Mouse (Mus musculus) midbrain, embryonic 14.5 days (tissue): ENCODE measurements around the gene Hs3st5. TPM values are rescaled to one million over a fixed set of nuclear protein-coding genes. Genes with fewer than 3 reads are reported as not detected.
"Not testable (repeated sequence)": the region's sequence is repeated elsewhere in the genome, so short reads cannot be mapped to it uniquely, and the experiment has no call there.

ENCODE experiments used
- ATAC-seq: fragments of 200-750 bp; cut with Nextera tagmentation; 2 replicates; pipeline ENCODE4 v1.8.0; 2017; ENCODE audit warnings: moderate number of reproducible peaks, moderate library complexity; ENCODE audit not compliant: low FRiP score, low TSS enrichment
- DNase-seq: peaks from one replicate; pipeline ENCODE4 v3.0.0-alpha.2; 2015
- H3K27ac ChIP-seq: fragments of 300-500 bp; sonication (generic); replicated peaks from 2 replicates; pipeline ENCODE4 v1.5.1; 2014; ENCODE audit warnings: mild to moderate bottlenecking, low read depth, low read length, moderate library complexity
- H3K27me3 ChIP-seq: fragments of 300-500 bp; sonication (generic); 2 replicates; pipeline ENCODE4 v1.6.1; 2014; ENCODE audit warnings: low read length, control low read depth, mixed read lengths; ENCODE audit not compliant: control insufficient read depth, insufficient read depth
- H3K36me3 ChIP-seq: fragments of 300-500 bp; sonication (generic); 2 replicates; pipeline ENCODE4 v1.6.1; 2014; ENCODE audit warnings: low read length, control low read depth; ENCODE audit not compliant: control insufficient read depth, insufficient read depth
- H3K4me1 ChIP-seq: fragments of 300-500 bp; sonication (generic); 2 replicates; pipeline ENCODE4 v1.6.1; 2014; ENCODE audit warnings: mild to moderate bottlenecking, antibody characterized with exemption, low read length, control low read depth; ENCODE audit not compliant: control insufficient read depth, insufficient read depth
- H3K4me2 ChIP-seq: fragments of 300-500 bp; sonication (generic); 2 replicates; pipeline ENCODE4 v1.6.1; 2014; ENCODE audit warnings: mild to moderate bottlenecking, low read length, moderate library complexity
- H3K4me3 ChIP-seq: fragments of 300-500 bp; sonication (generic); replicated peaks from 2 replicates; pipeline ENCODE4 v1.5.1; 2014; ENCODE audit warnings: low read depth, low read length
- H3K9ac ChIP-seq: fragments of 300-500 bp; sonication (generic); replicated peaks from 2 replicates; pipeline ENCODE4 v1.6.1; 2014; ENCODE audit warnings: mild to moderate bottlenecking, low read length, moderate library complexity
- H3K9me3 ChIP-seq: fragments of 300-500 bp; sonication (generic); 2 replicates; pipeline ENCODE4 v1.6.1; 2016; ENCODE audit warnings: low read length, control low read depth, mixed read lengths; ENCODE audit not compliant: control insufficient read depth
- whole genome bisulfite sequencing: fragments of 180-500 bp; shearing (Covaris S2); extraction: QIAGEN DNeasy Blood & Tissue Kit; methylation state at CpG from one replicate; pipeline ENCODE4 v1.1.7; 2014; 5-methylcytosine and 5-hydroxymethylcytosine counted together
- polyA plus RNA-seq: library from polyadenylated mRNA; unstranded; fragments of >200 nt; fragmentation: Nextera tagmentation; extraction: Ambion mirVana; gene quantifications from 2 replicates; pipeline ENCODE4 v1.2.1, GENCODE M21; 2014

Gene Hs3st5
- polyA plus RNA-seq, 1 experiment from 2014 or later, result 23.0 TPM

DNA sequence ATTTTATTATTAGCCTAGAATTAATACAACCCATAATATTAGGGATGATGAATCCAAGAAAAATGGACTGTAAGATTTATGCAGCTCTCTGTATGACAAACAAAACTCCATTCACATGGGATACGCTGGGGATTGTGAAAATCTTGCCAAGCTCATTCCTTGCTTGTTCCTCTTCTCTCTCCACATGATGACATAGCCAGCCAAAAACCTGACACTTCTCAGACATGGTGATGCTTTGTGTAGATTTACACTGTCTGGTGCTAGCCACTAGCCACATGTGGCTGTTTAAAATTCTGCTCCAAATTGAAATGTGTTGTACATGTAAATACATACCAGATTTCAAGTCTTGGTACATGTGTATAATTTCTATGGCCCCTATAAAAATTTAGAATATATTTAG, 6.9 kb upstream of the Hs3st5 start:
- no peak overlapping the region for H3K4me3 ChIP-seq
- 79% methylated on average over 1 of the region's 1 CpGs for WGBS
- no peaks in the 10 kb centered on the region for H3K4me1 ChIP-seq
- H3K9me3 ChIP-seq, result no peaks in the 10 kb centered on the region
- H3K9ac ChIP-seq, result no peak overlapping the region
- DNase-seq (no peak), ATAC-seq (no peak)
- H3K4me2 ChIP-seq, result no peak overlapping the region
- no peaks in the 10 kb centered on the region for H3K36me3 ChIP-seq
- H3K27me3 ChIP-seq, result peaks cover 5% of the 10 kb centered on the region; the same call in 1 of the 2 replicates
- H3K27ac ChIP-seq, result no peak overlapping the region

DNA sequence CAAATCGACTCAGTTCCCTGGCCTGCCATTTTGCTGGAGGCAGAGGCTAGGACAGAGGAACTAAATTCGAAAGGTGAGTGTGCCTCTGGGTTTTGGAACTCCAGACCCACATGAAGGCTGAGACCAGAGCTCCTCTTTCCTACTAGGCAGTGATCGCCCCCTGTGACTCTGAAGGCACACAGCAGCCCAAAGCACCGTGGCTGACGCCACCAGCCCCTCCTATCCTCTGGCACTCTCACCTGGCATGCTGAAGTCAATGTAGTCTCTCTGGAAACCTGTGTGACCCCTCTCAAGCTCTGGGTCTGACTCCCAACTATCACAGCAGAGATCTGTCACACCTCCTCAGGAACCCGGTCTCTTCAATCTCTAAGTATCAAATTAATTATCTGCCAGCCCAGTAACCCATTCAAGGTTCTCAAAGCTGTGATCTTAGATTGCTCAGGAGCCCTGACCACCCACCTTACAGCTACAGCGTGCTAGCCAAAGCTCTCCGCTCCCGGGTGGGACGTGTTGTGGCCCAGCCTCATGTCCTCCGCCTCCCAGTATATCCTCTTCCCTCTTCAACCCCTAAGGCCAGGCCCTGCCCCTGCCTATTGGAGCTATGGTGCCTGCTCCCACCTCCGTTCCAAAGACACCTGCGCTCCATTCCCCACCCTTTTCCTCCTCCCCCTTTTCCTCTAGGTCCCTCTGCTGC, 434 bp upstream of the Hs3st5 start:
- Histone ChIP-seq H3K27ac (peak overlapping the region; percentile 82), H3K4me3 (peak overlapping the region; percentile 78), H3K4me1 (no peaks in the 10 kb centered on the region), H3K9ac (peak overlapping the region; percentile 77), H3K4me2 (peak overlapping the region; percentile 91), H3K27me3 (no peaks in the 10 kb centered on the region), H3K36me3 (no peaks in the 10 kb centered on the region), H3K9me3 (no peaks in the 10 kb centered on the region)
- DNase-seq, result peak; percentile 73
- peak; percentile 72 for ATAC-seq
- 12% methylated on average over 13 of the region's 13 CpGs for WGBS

DNA sequence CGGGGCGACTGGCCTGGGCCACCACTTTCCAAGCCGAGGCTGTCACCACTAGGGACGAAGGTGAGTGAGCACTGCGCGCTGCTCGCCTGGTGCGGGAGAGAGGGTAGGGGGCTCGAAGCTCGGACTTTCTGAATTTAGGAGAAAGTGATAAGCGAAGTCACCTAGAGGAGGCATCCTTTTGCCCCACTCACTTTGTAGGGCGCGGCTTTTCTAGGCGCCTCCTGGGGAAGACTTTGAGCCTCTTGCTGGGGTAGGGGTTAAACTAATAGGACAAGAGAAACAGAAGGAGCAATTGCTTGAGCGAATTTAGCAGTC, 899 bp downstream of the Hs3st5 start:
- peak overlapping the region; percentile 91 for H3K4me2 ChIP-seq
- no peaks in the 10 kb centered on the region for H3K4me1 ChIP-seq
- DNase-seq, result no peak
- peak; percentile 34 for ATAC-seq
- H3K9me3 ChIP-seq, result no peaks in the 10 kb centered on the region
- no peaks in the 10 kb centered on the region for H3K36me3 ChIP-seq
- peak overlapping the region; percentile 78 for H3K4me3 ChIP-seq
- WGBS, result under 1% methylated on average over 15 of the region's 15 CpGs
- no peaks in the 10 kb centered on the region for H3K27me3 ChIP-seq
- H3K9ac ChIP-seq, result peak overlapping the region; percentile 77
- H3K27ac ChIP-seq, result peak overlapping the region; percentile 82

DNA sequence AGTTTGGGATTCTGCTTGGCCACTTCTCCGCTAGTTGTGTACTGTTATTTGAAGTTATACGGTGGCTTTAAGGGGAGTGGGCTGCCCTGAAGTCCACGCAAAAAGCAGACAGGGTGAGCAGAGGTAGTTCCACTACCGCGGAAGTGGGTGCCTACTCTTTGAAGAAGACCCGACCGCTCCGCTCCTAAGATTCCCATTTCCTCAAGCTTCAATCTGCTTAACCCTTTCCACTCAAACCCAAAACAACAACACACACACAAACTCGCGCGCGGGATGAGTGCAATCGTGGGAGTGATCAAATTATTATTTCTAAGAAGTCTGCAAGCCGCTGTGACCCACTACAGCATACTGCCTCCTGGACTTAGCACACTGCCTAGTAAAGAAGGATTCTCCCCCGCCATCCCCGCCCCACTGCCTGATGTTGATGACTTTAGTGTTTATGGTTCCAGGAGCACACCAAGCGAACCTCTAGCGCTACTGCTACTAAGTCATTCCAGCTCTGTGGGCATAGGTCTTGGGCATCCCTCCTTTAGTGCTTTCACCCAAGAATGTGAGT, 1.5 kb downstream of the Hs3st5 start:
- Histone ChIP-seq H3K9ac (peak overlapping the region; percentile 77), H3K27ac (peak overlapping the region; percentile 82; the same call in 1 of the 2 replicates), H3K36me3 (no peaks in the 10 kb centered on the region), H3K27me3 (no peaks in the 10 kb centered on the region), H3K9me3 (no peaks in the 10 kb centered on the region), H3K4me2 (peak overlapping the region; percentile 91), H3K4me3 (peak overlapping the region; percentile 78), H3K4me1 (no peaks in the 10 kb centered on the region)
- ATAC-seq (no peak), DNase-seq (peak; percentile 39)
- 1% methylated on average over 18 of the region's 18 CpGs for WGBS

DNA sequence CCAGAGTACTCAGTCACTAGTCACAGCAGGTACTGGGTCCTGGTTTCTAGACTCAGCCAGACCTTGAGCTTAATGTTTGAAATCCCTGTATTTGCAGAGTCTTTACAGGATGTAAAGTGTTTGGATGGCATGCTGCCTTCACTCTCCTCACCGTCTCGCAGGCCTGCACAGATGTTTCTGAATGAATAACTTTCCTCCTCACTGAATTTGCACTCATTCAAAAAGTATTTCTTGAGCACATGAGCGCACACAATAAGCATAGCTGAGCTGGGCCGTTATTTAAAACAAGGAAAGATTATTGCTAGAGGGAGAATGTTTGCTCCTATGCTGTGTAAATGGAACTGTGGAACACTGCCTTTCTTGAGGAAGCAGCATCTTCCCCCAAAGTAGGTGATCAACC, 2.9 kb downstream of the Hs3st5 start:
- Histone ChIP-seq H3K9ac (no peak overlapping the region), H3K4me1 (no peaks in the 10 kb centered on the region), H3K36me3 (no peaks in the 10 kb centered on the region), H3K4me3 (peak overlapping the region; percentile 78), H3K4me2 (peak overlapping the region; percentile 91), H3K27ac (no peak overlapping the region), H3K9me3 (no peaks in the 10 kb centered on the region), H3K27me3 (no peaks in the 10 kb centered on the region)
- WGBS, result 41% methylated on average over 4 of the region's 4 CpGs
- ATAC-seq (no peak), DNase-seq (no peak)

DNA sequence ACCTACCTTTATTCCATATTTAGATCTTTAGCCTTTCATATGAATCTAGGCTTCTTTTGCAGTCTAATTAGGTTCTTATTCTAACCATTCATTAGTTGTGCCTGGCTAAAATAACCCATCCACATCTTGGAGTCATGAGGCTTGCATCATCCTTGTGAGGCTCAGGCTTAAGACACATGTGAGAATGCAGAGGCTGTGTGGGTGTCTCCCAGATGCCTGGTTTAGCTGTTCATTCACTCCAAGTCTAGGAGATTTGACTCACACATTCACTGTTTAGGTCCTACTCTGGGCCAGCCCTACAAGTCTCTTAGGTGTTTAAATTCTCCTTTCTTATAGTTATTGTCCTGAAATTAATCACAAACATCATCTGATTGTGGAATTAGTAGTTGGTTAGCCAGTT, 17.3 kb downstream of the Hs3st5 start:
- DNase-seq (no peak), ATAC-seq (no peak)
- Histone ChIP-seq H3K36me3 (no peaks in the 10 kb centered on the region), H3K4me3 (no peak overlapping the region), H3K4me2 (no peak overlapping the region), H3K27ac (no peak overlapping the region), H3K9me3 (no peaks in the 10 kb centered on the region), H3K27me3 (no peaks in the 10 kb centered on the region), H3K4me1 (no peaks in the 10 kb centered on the region), H3K9ac (no peak overlapping the region)

DNA sequence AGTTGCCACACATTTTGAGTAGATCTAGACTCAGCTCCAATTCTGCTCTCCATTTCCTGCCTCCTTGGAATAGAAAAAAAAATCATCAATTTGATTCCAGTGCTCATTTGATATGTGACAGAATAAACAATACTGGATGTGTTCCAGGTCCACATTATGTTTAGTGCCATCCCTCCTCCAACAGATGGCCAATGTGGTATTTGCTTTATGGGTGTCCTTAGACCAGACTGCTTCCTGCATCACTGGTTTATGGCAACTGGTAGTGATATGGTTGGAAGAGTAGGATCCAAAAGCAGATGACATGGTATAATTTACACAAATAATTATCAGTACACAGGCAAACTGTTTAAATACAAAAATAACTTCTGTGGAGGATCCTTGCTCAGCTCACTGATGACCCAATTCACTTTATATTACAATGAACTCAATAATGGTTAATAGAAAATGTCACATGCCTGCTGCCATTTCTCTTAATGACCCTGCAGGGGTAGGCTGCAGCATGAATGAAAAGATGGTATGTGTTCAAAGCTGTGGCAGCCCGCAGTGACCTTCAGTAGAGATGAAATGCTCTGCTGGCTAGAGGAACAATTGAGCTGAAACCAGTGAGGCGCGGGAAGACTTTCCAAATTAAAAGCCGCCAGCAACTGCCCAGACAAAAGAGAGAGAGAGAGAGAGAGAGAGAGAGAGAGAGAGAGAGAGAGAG, 27.2 kb downstream of the Hs3st5 start:
- DNase-seq (peak; percentile 23), ATAC-seq (no peak)
- WGBS, result 9% methylated on average over 4 of the region's 4 CpGs
- H3K4me2 ChIP-seq, result no peak overlapping the region
- no peaks in the 10 kb centered on the region for H3K4me1 ChIP-seq
- H3K9ac ChIP-seq, result no peak overlapping the region
- no peak overlapping the region for H3K27ac ChIP-seq
- H3K9me3 ChIP-seq, result no peaks in the 10 kb centered on the region
- H3K4me3 ChIP-seq, result no peak overlapping the region
- H3K36me3 ChIP-seq, result no peaks in the 10 kb centered on the region
- H3K27me3 ChIP-seq, result no peaks in the 10 kb centered on the region

DNA sequence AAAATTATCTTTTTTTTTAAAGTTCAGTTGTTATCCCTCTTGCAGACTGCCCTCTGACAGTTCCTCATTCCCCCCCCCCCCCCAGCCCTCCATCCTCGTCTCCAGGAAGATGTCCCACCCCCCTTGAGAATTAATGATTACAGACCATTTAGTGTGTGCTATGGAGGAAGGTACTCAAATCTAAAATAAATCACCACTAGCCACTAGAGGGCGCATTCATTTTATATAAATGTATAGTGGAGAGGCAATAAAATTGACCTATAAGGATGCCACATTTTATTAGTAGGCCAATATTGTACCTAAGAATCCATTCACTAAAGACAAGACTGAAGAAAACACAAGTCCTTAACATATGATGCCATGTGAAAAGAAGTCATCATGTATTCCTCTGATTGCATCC, 40.0 kb downstream of the Hs3st5 start:
- Histone ChIP-seq H3K9ac (no peak overlapping the region), H3K27ac (no peak overlapping the region), H3K4me2 (no peak overlapping the region), H3K36me3 (no peaks in the 10 kb centered on the region), H3K9me3 (no peaks in the 10 kb centered on the region), H3K4me3 (no peak overlapping the region), H3K4me1 (no peaks in the 10 kb centered on the region), H3K27me3 (no peaks in the 10 kb centered on the region)
- ATAC-seq (peak; percentile 24; the same call in 1 of the 2 replicates), DNase-seq (peak; percentile 81)
- 28% methylated on average over 2 of the region's 2 CpGs for WGBS

DNA sequence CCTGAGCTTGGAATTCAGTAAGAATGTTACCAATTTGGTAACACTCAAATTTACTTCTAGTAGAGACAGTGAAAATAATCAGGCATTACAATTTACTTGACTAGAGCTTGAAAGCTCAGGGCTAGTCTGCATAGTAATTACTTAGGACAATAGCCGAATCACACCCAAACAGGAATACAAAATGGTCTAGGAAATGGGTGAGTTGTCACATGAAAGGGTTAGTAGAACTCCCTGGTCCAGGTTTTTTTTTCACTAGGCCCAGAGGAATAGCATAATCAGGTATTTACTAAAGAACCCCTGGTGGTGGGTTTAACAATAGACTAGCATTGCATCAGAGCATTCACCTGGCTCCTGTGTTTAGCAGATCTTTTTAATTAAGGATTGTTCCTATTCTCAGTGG, 41.1 kb downstream of the Hs3st5 start:
- H3K36me3 ChIP-seq, H3K4me1 ChIP-seq, H3K4me2 ChIP-seq, ATAC-seq, H3K4me3 ChIP-seq, H3K27me3 ChIP-seq, H3K9ac ChIP-seq, H3K9me3 ChIP-seq, DNase-seq, H3K27ac ChIP-seq: not testable (repeated sequence)
- WGBS, result 63% methylated on average over 1 of the region's 1 CpGs
